Mouse (Mus musculus): ENCODE results near the gene Micall1. TPM values are rescaled to one million over a fixed set of nuclear protein-coding genes. Genes with fewer than 3 reads are reported as not detected.

The Micall1 gene
- polyA plus RNA-seq, 1 experiment: 75.8 TPM

DNA sequence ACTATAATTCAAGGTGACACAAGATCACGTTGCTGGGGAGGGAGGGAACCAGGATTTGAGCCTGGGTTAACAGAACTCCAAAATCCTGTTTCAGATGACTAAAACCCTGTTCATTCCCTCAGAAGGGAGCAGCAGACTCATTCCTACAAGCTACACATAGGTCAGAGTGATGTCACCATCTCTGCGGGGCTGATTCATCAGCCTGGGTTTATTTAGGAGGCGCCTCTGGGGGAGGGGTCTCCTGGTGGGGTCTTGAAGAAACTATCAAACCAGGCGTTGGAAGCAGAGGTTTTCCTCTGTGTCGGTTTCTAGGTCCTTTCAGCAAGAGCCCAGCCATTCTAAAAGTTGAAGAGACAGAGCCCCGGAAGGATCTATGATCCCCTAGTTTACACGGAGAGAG lies 732 bp upstream of the Micall1 start:
- H3K36me3 ChIP-seq (ENCODE audit: control insufficient read depth, insufficient read depth, low read length): no peaks in the 10 kb centered on the region
- H3K27ac ChIP-seq (ENCODE audit: control insufficient read depth, insufficient read depth, low read depth, low read length): peak overlapping the region; percentile 67
- H3K4me1 ChIP-seq (ENCODE audit: control insufficient read depth, insufficient read depth, low read length): peaks cover 22% of the 10 kb centered on the region
- no peaks in the 10 kb centered on the region for H3K27me3 ChIP-seq (ENCODE audit: control insufficient read depth, insufficient read depth, low read length)
- H3K4me3 ChIP-seq (ENCODE audit: control insufficient read depth, low read depth, low read length): no peak overlapping the region; the same call in 1 of the 2 replicates
- TF ChIP-seq POLR2A (IDR thresholded peaks at IDR 0.05; ENCODE audit: control insufficient read depth, low read depth, low read length) (no peak), CTCF (IDR thresholded peaks at IDR 0.05; ENCODE audit: control insufficient read depth, insufficient read depth, insufficient replicate concordance, low read depth, low read length) (no peak)

DNA sequence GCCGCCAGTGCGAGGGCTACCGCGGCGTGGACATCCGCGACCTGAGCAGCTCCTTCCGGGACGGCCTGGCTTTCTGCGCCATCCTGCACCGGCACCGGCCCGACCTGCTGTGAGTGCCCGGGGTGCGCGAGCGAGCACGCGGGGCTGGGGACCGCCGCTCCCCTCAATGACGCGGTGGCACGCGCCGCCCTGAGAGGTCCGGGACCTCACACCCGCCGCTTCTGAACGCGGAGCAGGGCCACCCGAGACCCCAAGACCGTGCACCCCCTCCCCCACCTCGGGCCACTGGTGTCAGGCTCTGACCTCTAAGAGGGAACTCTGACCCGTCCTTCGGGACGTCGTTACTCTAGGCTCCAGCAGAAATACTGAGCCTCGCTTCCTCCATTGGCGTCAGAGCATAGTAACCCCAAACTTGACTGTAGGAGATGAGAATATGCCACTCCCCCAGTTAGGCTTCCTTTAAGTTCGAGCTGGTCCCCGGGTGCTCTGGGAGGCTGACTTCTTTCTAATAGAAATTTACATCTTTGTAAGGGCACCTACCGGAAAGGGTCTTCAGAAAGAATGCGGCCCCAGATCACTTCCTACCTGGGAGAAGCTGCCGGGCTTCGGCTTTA lies 730 bp downstream of the Micall1 start:
- Histone ChIP-seq H3K27me3 (ENCODE audit: control insufficient read depth, insufficient read depth, low read length) (no peaks in the 10 kb centered on the region), H3K27ac (ENCODE audit: control insufficient read depth, insufficient read depth, low read depth, low read length) (peak overlapping the region; percentile 90), H3K36me3 (ENCODE audit: control insufficient read depth, insufficient read depth, low read length) (no peaks in the 10 kb centered on the region), H3K4me1 (ENCODE audit: control insufficient read depth, insufficient read depth, low read length) (peaks cover 22% of the 10 kb centered on the region), H3K4me3 (ENCODE audit: control insufficient read depth, low read depth, low read length) (peak overlapping the region; percentile 94)
- TF ChIP-seq CTCF (IDR thresholded peaks at IDR 0.05; ENCODE audit: control insufficient read depth, insufficient read depth, insufficient replicate concordance, low read depth, low read length): no peak
- TF ChIP-seq POLR2A (IDR thresholded peaks at IDR 0.05; ENCODE audit: control insufficient read depth, low read depth, low read length): no peak; the same call in 1 of the 2 replicates

DNA sequence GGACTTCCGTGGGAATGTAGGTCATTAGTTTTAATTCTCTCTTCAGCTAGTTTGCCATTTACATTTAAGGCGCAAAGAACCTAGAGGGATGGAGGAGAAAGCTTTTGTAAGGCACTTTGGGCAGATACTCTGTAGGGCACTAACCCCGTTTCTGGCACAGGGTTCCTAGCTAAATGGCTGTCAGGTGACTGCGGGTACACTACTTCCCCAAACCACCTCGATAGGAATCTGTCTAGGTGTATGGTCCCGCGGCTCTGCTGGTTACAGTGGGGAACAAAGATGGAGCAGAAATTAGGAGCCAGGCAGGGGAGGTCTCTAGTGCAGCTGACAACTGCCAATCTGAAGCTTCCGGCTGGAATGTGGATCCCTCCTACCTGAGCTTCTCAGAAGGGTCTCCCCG lies 1.3 kb downstream of the Micall1 start:
- Histone ChIP-seq H3K4me3 (ENCODE audit: control insufficient read depth, low read depth, low read length) (peak overlapping the region; percentile 94), H3K27me3 (ENCODE audit: control insufficient read depth, insufficient read depth, low read length) (no peaks in the 10 kb centered on the region), H3K4me1 (ENCODE audit: control insufficient read depth, insufficient read depth, low read length) (peaks cover 22% of the 10 kb centered on the region), H3K36me3 (ENCODE audit: control insufficient read depth, insufficient read depth, low read length) (no peaks in the 10 kb centered on the region), H3K27ac (ENCODE audit: control insufficient read depth, insufficient read depth, low read depth, low read length) (peak overlapping the region; percentile 90; the same call in 1 of the 2 replicates)
- no peak for TF ChIP-seq POLR2A (IDR thresholded peaks at IDR 0.05; ENCODE audit: control insufficient read depth, low read depth, low read length)
- TF ChIP-seq CTCF (IDR thresholded peaks at IDR 0.05; ENCODE audit: control insufficient read depth, insufficient read depth, insufficient replicate concordance, low read depth, low read length): no peak

DNA sequence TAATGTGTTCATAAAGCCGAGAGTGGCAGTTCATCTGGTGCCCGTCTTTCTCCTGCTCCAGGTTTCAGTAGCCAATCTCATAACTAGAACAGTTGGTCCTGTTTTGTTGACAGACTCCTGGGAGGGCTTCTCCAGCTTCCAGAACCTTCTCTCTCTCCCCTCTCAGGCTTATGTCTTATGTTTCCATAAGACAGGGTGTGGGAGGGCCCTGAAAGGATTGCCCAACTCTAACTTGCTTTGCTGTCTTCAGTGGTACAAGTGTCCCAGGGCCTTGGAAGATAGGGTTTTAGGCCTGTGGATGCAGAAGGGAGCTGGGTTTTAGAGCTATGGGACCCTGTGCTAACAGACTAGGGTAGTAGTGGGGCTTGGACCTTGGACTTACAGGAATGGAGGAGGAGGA lies 1.8 kb downstream of the Micall1 start:
- TF ChIP-seq CTCF (IDR thresholded peaks at IDR 0.05; ENCODE audit: control insufficient read depth, insufficient read depth, insufficient replicate concordance, low read depth, low read length) (no peak), POLR2A (IDR thresholded peaks at IDR 0.05; ENCODE audit: control insufficient read depth, low read depth, low read length) (no peak)
- no peak overlapping the region for H3K4me3 ChIP-seq (ENCODE audit: control insufficient read depth, low read depth, low read length)
- peaks cover 22% of the 10 kb centered on the region for H3K4me1 ChIP-seq (ENCODE audit: control insufficient read depth, insufficient read depth, low read length)

DNA sequence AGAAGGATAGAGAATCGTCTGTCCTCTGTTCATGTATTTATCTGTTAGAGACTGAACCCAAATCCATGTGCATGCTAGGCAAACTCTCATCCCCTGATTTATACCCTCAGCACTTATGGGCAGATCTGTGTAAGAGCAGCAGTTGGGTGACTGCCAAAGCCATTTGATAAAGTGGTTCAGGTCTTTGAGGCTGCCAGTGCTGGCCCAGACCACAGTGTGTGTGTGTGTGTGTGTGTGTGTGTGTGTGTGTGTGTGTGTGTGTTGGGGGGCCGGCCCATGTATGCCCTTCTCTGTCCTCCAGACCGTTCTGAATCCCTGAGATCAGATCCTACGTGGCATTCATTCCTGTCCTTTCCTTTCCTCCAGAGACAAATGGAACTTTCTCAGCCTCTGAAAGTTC lies 3.1 kb downstream of the Micall1 start:
- TF ChIP-seq CTCF (IDR thresholded peaks at IDR 0.05; ENCODE audit: control insufficient read depth, insufficient read depth, insufficient replicate concordance, low read depth, low read length) (no peak), POLR2A (IDR thresholded peaks at IDR 0.05; ENCODE audit: control insufficient read depth, low read depth, low read length) (no peak)
- H3K27me3 ChIP-seq (ENCODE audit: control insufficient read depth, insufficient read depth, low read length): no peaks in the 10 kb centered on the region
- H3K4me1 ChIP-seq (ENCODE audit: control insufficient read depth, insufficient read depth, low read length): peaks cover 22% of the 10 kb centered on the region
- H3K27ac ChIP-seq (ENCODE audit: control insufficient read depth, insufficient read depth, low read depth, low read length): no peak overlapping the region
- H3K4me3 ChIP-seq (ENCODE audit: control insufficient read depth, low read depth, low read length): no peak overlapping the region
- peaks cover 4% of the 10 kb centered on the region for H3K36me3 ChIP-seq (ENCODE audit: control insufficient read depth, insufficient read depth, low read length)

More for the DNA sequence above, 1.8 kb downstream of the Micall1 start:
- Histone ChIP-seq H3K27ac (ENCODE audit: control insufficient read depth, insufficient read depth, low read depth, low read length) (no peak overlapping the region), H3K36me3 (ENCODE audit: control insufficient read depth, insufficient read depth, low read length) (peaks cover 1% of the 10 kb centered on the region; the same call in 1 of the 2 replicates), H3K27me3 (ENCODE audit: control insufficient read depth, insufficient read depth, low read length) (no peaks in the 10 kb centered on the region)

DNA sequence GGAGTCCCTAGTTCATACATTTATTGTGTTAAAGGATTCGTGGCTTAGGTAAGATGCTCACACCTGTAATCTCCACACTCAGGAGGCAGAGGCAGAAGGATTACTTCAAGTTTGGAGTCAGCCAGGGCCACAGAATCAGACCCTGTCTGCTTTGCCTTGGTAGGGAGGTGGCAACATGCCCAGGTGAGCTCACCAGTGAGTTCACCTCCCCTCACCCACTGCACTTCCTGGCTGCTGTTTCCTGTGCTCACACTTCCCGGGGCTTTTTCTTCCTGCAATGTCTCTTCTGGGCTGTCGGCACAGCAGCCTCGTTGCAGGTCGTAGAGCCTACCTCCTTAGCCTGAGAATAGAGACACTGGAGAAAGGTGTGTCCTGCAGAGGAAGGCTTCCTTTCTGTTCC lies 6.6 kb downstream of the Micall1 start:
- no peak overlapping the region for H3K27ac ChIP-seq (ENCODE audit: control insufficient read depth, insufficient read depth, low read depth, low read length)
- no peak overlapping the region for H3K4me3 ChIP-seq (ENCODE audit: control insufficient read depth, low read depth, low read length)
- H3K27me3 ChIP-seq (ENCODE audit: control insufficient read depth, insufficient read depth, low read length): no peaks in the 10 kb centered on the region
- peaks cover 5% of the 10 kb centered on the region for H3K4me1 ChIP-seq (ENCODE audit: control insufficient read depth, insufficient read depth, low read length)
- TF ChIP-seq CTCF (IDR thresholded peaks at IDR 0.05; ENCODE audit: control insufficient read depth, insufficient read depth, insufficient replicate concordance, low read depth, low read length) (no peak), POLR2A (IDR thresholded peaks at IDR 0.05; ENCODE audit: control insufficient read depth, low read depth, low read length) (no peak)
- peaks cover 4% of the 10 kb centered on the region for H3K36me3 ChIP-seq (ENCODE audit: control insufficient read depth, insufficient read depth, low read length)

DNA sequence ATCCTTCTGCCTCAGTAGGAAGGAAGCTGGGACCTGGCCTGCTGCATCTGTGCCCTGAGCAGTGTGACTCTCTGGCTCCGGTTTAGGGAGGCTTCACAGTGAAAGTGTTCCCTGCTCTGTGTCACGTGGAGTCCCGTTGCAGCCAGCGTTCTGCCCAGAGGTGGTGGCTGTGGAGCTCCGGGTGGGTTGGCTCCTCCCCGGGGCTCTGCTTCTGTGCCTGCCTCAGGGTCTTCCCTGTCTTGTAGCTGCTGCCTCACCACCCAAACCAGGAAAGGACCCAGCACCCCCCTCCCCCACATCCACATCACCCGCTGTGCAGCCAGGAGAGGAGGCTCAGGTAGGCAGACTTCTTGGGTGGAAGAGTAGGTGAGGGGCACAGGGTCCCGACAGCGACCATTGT lies 10.8 kb downstream of the Micall1 start:
- Histone ChIP-seq H3K27me3 (ENCODE audit: control insufficient read depth, insufficient read depth, low read length) (no peaks in the 10 kb centered on the region), H3K4me1 (ENCODE audit: control insufficient read depth, insufficient read depth, low read length) (no peaks in the 10 kb centered on the region), H3K27ac (ENCODE audit: control insufficient read depth, insufficient read depth, low read depth, low read length) (no peak overlapping the region), H3K4me3 (ENCODE audit: control insufficient read depth, low read depth, low read length) (no peak overlapping the region), H3K36me3 (ENCODE audit: control insufficient read depth, insufficient read depth, low read length) (peaks cover 4% of the 10 kb centered on the region)
- TF ChIP-seq POLR2A (IDR thresholded peaks at IDR 0.05; ENCODE audit: control insufficient read depth, low read depth, low read length): no peak

All from testis, adult 2 months (tissue).